Mouse (Mus musculus): ENCODE data around the gene Mup9. TPM values are rescaled to one million over a fixed set of nuclear protein-coding genes. Genes with fewer than 3 reads are reported as not detected.

Gene Mup9
- under 1 TPM in 1 of 2 experiments, not detected in 1; 0.38 TPM for polyA plus RNA-seq (2017; shearing (Covaris generic))

DNA sequence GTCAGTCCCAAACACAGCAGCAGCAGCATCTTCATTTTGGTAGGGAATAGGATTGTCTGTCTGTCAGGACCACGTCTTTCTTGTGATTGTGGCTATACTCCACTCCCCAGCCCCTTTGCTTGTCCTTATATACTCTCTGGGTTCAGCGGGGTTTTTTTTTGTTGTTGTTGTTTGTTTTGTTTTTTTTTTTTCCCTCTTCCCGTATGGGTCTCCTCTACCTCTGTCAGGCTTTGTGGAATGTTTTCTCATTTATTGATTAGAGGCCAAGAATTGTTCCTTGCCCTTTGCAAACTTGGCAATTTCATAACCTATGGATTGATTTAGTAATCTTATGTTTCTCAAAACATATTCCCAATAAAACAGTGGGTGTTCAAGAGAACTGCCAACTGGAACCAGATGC lies at the start of gene Mup9:
Gene Mup9 (minus strand): TSS at position 101 of the 400 bp plus-strand sequence.

Other genes with a start within 250 kb of the Mup9 start
- gene Mup8, start 199.4 kb downstream of the Mup9 start, polyA plus RNA-seq (2017; shearing (Covaris generic)), result not detected
- under 1 TPM in 1 of 2 experiments, not detected in 1; 0.92 TPM for gene Mup1, start 80.0 kb upstream of the Mup9 start, polyA plus RNA-seq (2017; shearing (Covaris generic))
- gene Mup10, start 160.2 kb upstream of the Mup9 start, polyA plus RNA-seq (2017; shearing (Covaris generic)), result not detected
- gene Mup11, start 240.5 kb upstream of the Mup9 start, polyA plus RNA-seq (2017; shearing (Covaris generic)), result 1 to 10 TPM in 1 of 2 experiments, not detected in 1; 1.0 TPM